Mouse (Mus musculus) forebrain, embryonic 10.5 days (tissue): Measurements from ENCODE around the gene Mrln. TPM values are rescaled to one million over a fixed set of nuclear protein-coding genes. Genes with fewer than 3 reads are reported as not detected.

Experiments used
- DNase-seq: peaks from one replicate; pipeline ENCODE4 v3.0.0-alpha.2; 2017; ENCODE audit warnings: low spot score; ENCODE audit errors: extremely low spot score
- H3K27ac ChIP-seq: fragments of 300-500 bp; sonication (generic); 2 replicates; pipeline ENCODE4 v1.5.1; 2016; ENCODE audit warnings: mild to moderate bottlenecking
- H3K27me3 ChIP-seq: fragments of 300-500 bp; sonication (generic); 2 replicates; pipeline ENCODE4 v1.6.1; 2016; ENCODE audit warnings: mild to moderate bottlenecking; ENCODE audit not compliant: poor library complexity, severe bottlenecking
- H3K36me3 ChIP-seq: fragments of 300-500 bp; sonication (generic); replicated peaks from 2 replicates; pipeline ENCODE4 v1.6.1; 2016; ENCODE audit warnings: mild to moderate bottlenecking, moderate library complexity
- H3K4me1 ChIP-seq: fragments of 300-500 bp; sonication (generic); 2 replicates; pipeline ENCODE4 v1.6.1; 2016
- H3K4me3 ChIP-seq: fragments of 300-500 bp; sonication (generic); 2 replicates; pipeline ENCODE4 v1.5.1; 2016; ENCODE audit warnings: mild to moderate bottlenecking, moderate library complexity
- H3K9me3 ChIP-seq: fragments of 300-500 bp; sonication (generic); 2 replicates; pipeline ENCODE4 v1.6.1; 2016; ENCODE audit warnings: mild to moderate bottlenecking, moderate library complexity
- WGBS: fragments of 180-500 bp; shearing (Covaris S2); methylation state at CpG from one replicate; pipeline ENCODE4 v1.1.7; 2016; 5-methylcytosine and 5-hydroxymethylcytosine counted together
- polyA plus RNA-seq: library from polyadenylated mRNA; unstranded; fragments of >200 nt; fragmentation: Nextera tagmentation; extraction: Ambion mirVana; gene quantifications from 2 replicates; pipeline ENCODE4 v1.2.1, GENCODE M21; 2016

The Mrln gene
- polyA plus RNA-seq, 1 experiment from 2014 or later: 1.5 TPM

- Histone ChIP-seq H3K4me1 (peaks cover 21% of the 10 kb centered on the region), H3K36me3 (no peaks in the 10 kb centered on the region), H3K27me3 (peaks cover 63% of the 10 kb centered on the region), H3K27ac (peak within 1 kb of the TSS; percentile 80), H3K9me3 (no peaks in the 10 kb centered on the region), H3K4me3 (peak within 1 kb of the TSS; percentile 76)
- DNase-seq: peak; percentile 65
- WGBS: under 1% methylated on average over 54 of the region's 54 CpGs
These were observed 40.6 kb downstream of the Mrln start, which contains the start of gene Slc16a9 for GRCm38 (mm10) chr10:70244921-70245558. Gene Slc16a9 (plus strand): TSS chr10:70245100.

- peaks cover 21% of the 10 kb centered on the region for H3K4me1 ChIP-seq
- H3K9me3 ChIP-seq: no peaks in the 10 kb centered on the region
- no peaks in the 10 kb centered on the region for H3K36me3 ChIP-seq
- peak; percentile 25 for DNase-seq
- WGBS: under 1% methylated on average over 16 of the region's 16 CpGs
- peaks cover 63% of the 10 kb centered on the region for H3K27me3 ChIP-seq
- peak overlapping the region; percentile 76 for H3K4me3 ChIP-seq
- H3K27ac ChIP-seq: peak overlapping the region; percentile 80
These were observed 41.1 kb downstream of the Mrln start for GRCm38 (mm10) chr10:70245559-70245945.

- no peaks in the 10 kb centered on the region for H3K9me3 ChIP-seq
- peak overlapping the region; percentile 76 for H3K4me3 ChIP-seq
- H3K4me1 ChIP-seq: peaks cover 21% of the 10 kb centered on the region
- peaks cover 63% of the 10 kb centered on the region for H3K27me3 ChIP-seq
- H3K27ac ChIP-seq: no peak overlapping the region
- 24% methylated on average over 9 of the region's 9 CpGs for WGBS
- DNase-seq: no peak
- H3K36me3 ChIP-seq: no peaks in the 10 kb centered on the region
These were observed 41.6 kb downstream of the Mrln start for GRCm38 (mm10) chr10:70246076-70246475.

GRCm38 (mm10) chr10:70250354-70250753 lies 45.9 kb downstream of the Mrln start:
- Histone ChIP-seq H3K9me3 (no peaks in the 10 kb centered on the region), H3K27me3 (peaks cover 33% of the 10 kb centered on the region), H3K4me1 (peaks cover 9% of the 10 kb centered on the region), H3K27ac (no peak overlapping the region), H3K36me3 (no peaks in the 10 kb centered on the region), H3K4me3 (no peak overlapping the region)
- DNase-seq: no peak
- WGBS: 92% methylated on average over 4 of the region's 4 CpGs

GRCm38 (mm10) chr10:70250766-70251165 lies 46.3 kb downstream of the Mrln start:
- H3K4me3 ChIP-seq: no peak overlapping the region
- H3K27ac ChIP-seq: no peak overlapping the region
- H3K9me3 ChIP-seq: no peaks in the 10 kb centered on the region
- H3K4me1 ChIP-seq: peaks cover 5% of the 10 kb centered on the region
- DNase-seq: no peak
- no peaks in the 10 kb centered on the region for H3K36me3 ChIP-seq
- 89% methylated on average over 6 of the region's 6 CpGs for WGBS
- peaks cover 29% of the 10 kb centered on the region for H3K27me3 ChIP-seq

- Histone ChIP-seq H3K4me3 (no peak overlapping the region), H3K27me3 (no peaks in the 10 kb centered on the region), H3K4me1 (no peaks in the 10 kb centered on the region), H3K9me3 (no peaks in the 10 kb centered on the region), H3K36me3 (no peaks in the 10 kb centered on the region), H3K27ac (no peak overlapping the region)
- no peak for DNase-seq
- 78% methylated on average over 4 of the region's 4 CpGs for WGBS
These were observed 50.2 kb downstream of the Mrln start for GRCm38 (mm10) chr10:70254666-70255065.

- WGBS: 91% methylated on average over 15 of the region's 15 CpGs
- peaks cover 7% of the 10 kb centered on the region for H3K4me1 ChIP-seq
- no peaks in the 10 kb centered on the region for H3K27me3 ChIP-seq
- no peaks in the 10 kb centered on the region for H3K9me3 ChIP-seq
- no peak overlapping the region for H3K27ac ChIP-seq
- no peak for DNase-seq
- H3K36me3 ChIP-seq: no peaks in the 10 kb centered on the region
- H3K4me3 ChIP-seq: no peak overlapping the region
These were observed 51.2 kb downstream of the Mrln start for GRCm38 (mm10) chr10:70255601-70256210.

GRCm38 (mm10) chr10:70257029-70257428 lies 52.6 kb downstream of the Mrln start:
- H3K4me1 ChIP-seq: peaks cover 9% of the 10 kb centered on the region
- H3K27me3 ChIP-seq: no peaks in the 10 kb centered on the region
- no peak overlapping the region for H3K4me3 ChIP-seq
- H3K27ac ChIP-seq: no peak overlapping the region
- H3K36me3 ChIP-seq: no peaks in the 10 kb centered on the region
- no peak for DNase-seq
- 88% methylated on average over 4 of the region's 4 CpGs for WGBS
- no peaks in the 10 kb centered on the region for H3K9me3 ChIP-seq

- Histone ChIP-seq H3K27me3 (no peaks in the 10 kb centered on the region), H3K27ac (no peak overlapping the region), H3K9me3 (no peaks in the 10 kb centered on the region), H3K36me3 (no peaks in the 10 kb centered on the region), H3K4me1 (peaks cover 9% of the 10 kb centered on the region), H3K4me3 (no peak overlapping the region)
- no peak for DNase-seq
- WGBS: 50% methylated on average over 4 of the region's 4 CpGs
These were observed 56.4 kb downstream of the Mrln start for GRCm38 (mm10) chr10:70260904-70261303.

GRCm38 (mm10) chr10:70262051-70262450 lies 57.6 kb downstream of the Mrln start:
- no peak overlapping the region for H3K27ac ChIP-seq
- no peaks in the 10 kb centered on the region for H3K27me3 ChIP-seq
- H3K9me3 ChIP-seq: no peaks in the 10 kb centered on the region
- 95% methylated on average over 3 of the region's 3 CpGs for WGBS
- H3K4me3 ChIP-seq: no peak overlapping the region
- DNase-seq: no peak
- H3K4me1 ChIP-seq: peaks cover 9% of the 10 kb centered on the region
- H3K36me3 ChIP-seq: no peaks in the 10 kb centered on the region

- 71% methylated on average over 4 of the region's 4 CpGs for WGBS
- Histone ChIP-seq H3K27me3 (no peaks in the 10 kb centered on the region), H3K4me1 (peaks cover 9% of the 10 kb centered on the region), H3K4me3 (no peak overlapping the region), H3K36me3 (no peaks in the 10 kb centered on the region), H3K27ac (no peak overlapping the region), H3K9me3 (no peaks in the 10 kb centered on the region)
- no peak for DNase-seq
These were observed 59.3 kb downstream of the Mrln start for GRCm38 (mm10) chr10:70263681-70264189.

GRCm38 (mm10) chr10:70264337-70265036 lies 60.0 kb downstream of the Mrln start:
- DNase-seq: no peak
- peaks cover 9% of the 10 kb centered on the region for H3K4me1 ChIP-seq
- WGBS: 90% methylated on average over 9 of the region's 9 CpGs
- no peak overlapping the region for H3K4me3 ChIP-seq
- H3K36me3 ChIP-seq: no peaks in the 10 kb centered on the region
- no peak overlapping the region for H3K27ac ChIP-seq
- no peaks in the 10 kb centered on the region for H3K27me3 ChIP-seq
- no peaks in the 10 kb centered on the region for H3K9me3 ChIP-seq

- no peaks in the 10 kb centered on the region for H3K36me3 ChIP-seq
- DNase-seq: no peak
- no peak overlapping the region for H3K27ac ChIP-seq
- no peaks in the 10 kb centered on the region for H3K27me3 ChIP-seq
- no peaks in the 10 kb centered on the region for H3K9me3 ChIP-seq
- no peak overlapping the region for H3K4me3 ChIP-seq
- no peaks in the 10 kb centered on the region; the same call in 1 of the 2 replicates for H3K4me1 ChIP-seq
- 95% methylated on average over 6 of the region's 6 CpGs for WGBS
These were observed 62.0 kb downstream of the Mrln start for GRCm38 (mm10) chr10:70266501-70266900.
